Mouse (Mus musculus) lung, postnatal 36 days (tissue): Measurements from ENCODE around the gene Defb26.

Source experiments
- DNase-seq: peaks from one replicate; pipeline ENCODE4 v3.0.0; 2022; ENCODE audit warnings: mixed read lengths

Gene Defb26

DNA sequence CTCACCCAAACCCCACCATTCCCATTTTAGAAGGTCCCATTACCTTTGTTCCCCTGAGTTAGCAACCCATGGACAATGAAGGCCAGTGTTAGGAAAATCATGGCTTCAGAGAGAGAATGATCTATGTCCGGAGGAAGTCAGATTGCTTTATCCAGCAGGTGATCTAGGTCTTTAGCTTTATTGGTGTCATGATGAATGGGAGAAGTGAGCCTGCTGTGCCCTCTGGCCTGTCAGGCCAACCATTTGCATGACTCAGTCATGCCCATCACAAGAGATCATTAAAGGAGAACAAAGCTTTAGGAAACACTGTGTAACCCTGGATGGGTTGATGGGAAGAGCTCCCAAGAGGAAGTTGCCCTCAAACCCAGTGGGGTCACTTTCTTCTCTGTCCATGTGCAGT lies at the start of gene Defb26:
Gene Defb26, minus strand, starts transcription at position 101 of the 400 bp plus-strand sequence.
- no peak for DNase-seq

GRCm38 (mm10) chr2:152556655-152557054 lies 45.2 kb upstream of the Defb26 start:
- DNase-seq: no peak

DNA sequence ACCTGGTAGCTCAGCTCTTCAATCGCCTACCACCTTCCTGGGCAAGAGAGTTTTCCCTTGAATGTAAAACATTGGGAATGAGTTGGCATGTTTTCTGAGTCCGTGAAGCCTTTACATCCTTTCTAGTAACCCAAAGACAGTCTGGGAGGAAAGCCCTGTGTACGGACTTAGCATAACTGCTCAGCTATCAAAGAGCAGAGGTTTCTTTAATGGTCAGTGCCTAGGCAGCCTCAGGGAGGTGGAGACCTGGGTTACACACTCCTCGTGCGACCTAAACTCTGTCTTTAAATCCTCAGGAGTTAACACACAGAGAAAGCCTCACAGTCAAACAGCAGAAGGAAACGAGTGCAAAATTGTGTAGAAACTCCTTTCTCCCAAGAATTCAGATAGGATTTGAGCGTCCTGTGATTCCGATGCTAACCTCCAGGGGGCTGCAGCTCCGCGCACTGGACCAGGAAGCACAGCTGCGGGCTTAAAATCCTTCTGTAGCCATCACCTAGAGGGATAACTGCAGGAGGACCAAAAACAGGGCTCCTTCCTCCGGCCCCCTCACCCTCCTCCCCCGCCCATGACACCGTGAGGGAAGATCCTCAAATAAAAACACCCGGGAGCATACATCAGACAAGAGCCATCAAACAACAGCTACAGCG lies 42.4 kb upstream of the Defb26 start:
- DNase-seq: peak; percentile 50

DNA sequence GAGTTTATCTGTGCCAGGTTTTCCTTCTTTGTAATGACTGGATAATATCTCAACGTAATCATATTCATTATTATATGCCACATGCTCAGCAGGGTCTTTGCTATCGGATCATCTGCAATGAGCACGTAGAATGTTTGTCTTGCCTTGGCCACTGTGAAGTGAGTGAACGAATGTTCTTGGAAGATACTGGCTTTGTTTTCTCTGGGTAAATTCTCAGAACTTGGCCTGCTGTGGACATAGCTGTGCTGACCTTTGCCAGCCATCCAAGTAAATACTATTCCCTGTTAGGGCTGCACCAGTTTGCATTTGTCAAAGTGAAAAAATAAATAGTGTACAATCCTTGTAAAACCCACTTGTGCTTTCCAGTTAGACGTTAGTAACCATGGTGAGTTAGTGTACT lies 36.6 kb upstream of the Defb26 start:
- no peak for DNase-seq

- DNase-seq: peak; percentile 27
Observed at GRCm38 (mm10) chr2:152544691-152545090, 33.2 kb upstream of the Defb26 start.

GRCm38 (mm10) chr2:152543478-152543877 lies 32.0 kb upstream of the Defb26 start:
- DNase-seq: peak; percentile 3

GRCm38 (mm10) chr2:152542897-152543296 lies 31.4 kb upstream of the Defb26 start:
- DNase-seq: no peak

DNA sequence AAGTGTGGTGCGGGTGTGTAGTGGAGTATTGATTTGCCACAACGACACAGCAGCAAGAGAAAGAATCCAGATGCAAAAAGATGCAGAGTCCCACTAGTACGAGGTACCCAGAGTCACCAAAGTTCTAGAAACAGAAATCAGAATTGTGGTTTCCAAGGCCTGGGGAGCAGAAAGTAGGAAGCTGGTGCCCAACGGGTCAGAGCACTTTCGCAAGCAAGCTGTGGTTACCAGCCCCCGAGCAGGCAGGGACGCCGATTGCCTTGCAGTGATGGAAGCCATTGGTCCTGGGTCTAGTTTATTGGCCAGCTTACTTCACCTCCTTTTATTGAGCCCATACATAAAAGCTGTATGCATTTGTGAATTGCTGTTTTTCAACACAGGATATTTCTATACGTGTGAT lies 30.5 kb upstream of the Defb26 start:
- DNase-seq: peak; percentile 4

GRCm38 (mm10) chr2:152539944-152540710 lies 28.6 kb upstream of the Defb26 start, which contains the start of gene Defb29:
Gene Defb29 (minus strand): TSS chr2:152540098.
- DNase-seq: no peak

- no peak for DNase-seq
Observed at GRCm38 (mm10) chr2:152517981-152518380, 6.5 kb upstream of the Defb26 start, which contains the start of gene Defb28. Gene Defb28 (plus strand): TSS chr2:152518255.

- DNase-seq: no peak
Observed at GRCm38 (mm10) chr2:152516084-152516483, 4.6 kb upstream of the Defb26 start.

GRCm38 (mm10) chr2:152503950-152504349 lies 7.5 kb downstream of the Defb26 start:
- no peak for DNase-seq

GRCm38 (mm10) chr2:152500863-152501229 lies 10.6 kb downstream of the Defb26 start:
- no peak for DNase-seq

- DNase-seq: no peak
Observed at GRCm38 (mm10) chr2:152500204-152500862, 11.2 kb downstream of the Defb26 start.

- DNase-seq: no peak
Observed at GRCm38 (mm10) chr2:152498020-152498419, 13.5 kb downstream of the Defb26 start.

- DNase-seq: no peak
Observed at GRCm38 (mm10) chr2:152493151-152493550, 18.3 kb downstream of the Defb26 start.

- DNase-seq: no peak
Observed at GRCm38 (mm10) chr2:152490038-152490437, 21.5 kb downstream of the Defb26 start, which contains the start of gene Defb22. Gene Defb22 (minus strand): TSS chr2:152490138.

DNA sequence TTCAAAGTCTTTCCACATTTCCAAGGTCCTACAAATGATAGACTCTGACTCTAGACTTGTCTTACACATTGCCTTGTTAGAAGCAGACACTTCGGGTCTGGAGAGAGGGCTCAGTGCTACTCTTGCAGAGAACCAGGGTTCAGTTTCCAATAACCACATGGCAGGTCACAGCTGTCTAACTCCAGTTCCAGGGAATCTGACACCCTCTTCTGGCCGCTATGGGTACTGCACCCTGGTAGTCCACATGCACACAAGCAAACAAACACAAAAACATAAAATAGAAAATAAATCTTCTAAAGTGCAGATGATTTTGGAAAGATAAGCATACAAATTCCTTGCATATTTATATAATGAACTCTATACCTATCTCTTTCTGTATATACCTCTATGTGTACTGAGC lies 24.5 kb downstream of the Defb26 start:
- DNase-seq: no peak

DNA sequence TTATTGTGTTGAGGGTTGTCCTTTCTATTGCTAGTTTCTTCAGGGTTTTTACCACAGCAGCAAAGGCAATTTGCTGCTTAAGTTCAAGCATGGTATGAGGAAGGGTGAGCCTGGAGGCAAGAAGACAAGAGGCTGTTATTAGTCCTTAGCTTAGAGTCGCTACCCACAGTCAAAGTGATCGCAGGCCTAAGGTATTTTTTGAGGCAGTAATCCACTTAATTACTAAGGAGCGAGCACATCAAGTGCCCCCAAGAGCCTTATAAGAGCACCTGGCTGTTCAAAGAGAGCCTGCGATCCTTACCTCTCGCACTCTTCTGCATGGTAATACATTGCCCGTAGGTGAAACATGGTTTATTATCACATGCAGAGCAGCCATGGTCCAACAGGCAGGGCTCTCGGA lies 29.8 kb downstream of the Defb26 start:
- peak; percentile 26 for DNase-seq

- DNase-seq: no peak
Observed at GRCm38 (mm10) chr2:152480881-152481280, 30.6 kb downstream of the Defb26 start.

DNA sequence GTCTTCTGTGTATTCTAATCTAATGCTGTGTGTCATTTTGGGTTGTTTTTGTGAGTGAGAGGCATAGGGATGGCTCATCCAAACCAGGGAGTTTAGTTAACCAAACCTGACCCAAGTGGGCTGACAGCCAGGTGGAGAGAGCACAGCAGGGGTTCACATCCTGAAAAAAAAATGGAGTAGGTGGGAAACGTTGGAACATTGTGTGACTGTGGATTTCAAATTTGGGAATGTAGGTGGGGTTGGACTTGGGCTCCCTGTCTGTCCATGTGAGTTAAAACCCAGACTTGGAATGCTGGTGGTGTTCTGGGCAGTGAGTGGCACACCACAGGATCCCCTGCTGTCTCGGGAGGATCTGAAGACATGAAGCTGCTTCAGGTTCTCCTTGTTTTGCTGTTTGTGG lies 34.7 kb downstream of the Defb26 start, which contains the start of gene Defb20:
Gene Defb20, plus strand, starts transcription at position 301 of the 400 bp plus-strand sequence.
- no peak for DNase-seq

GRCm38 (mm10) chr2:152472434-152472833 lies 39.1 kb downstream of the Defb26 start:
- DNase-seq: no peak

DNA sequence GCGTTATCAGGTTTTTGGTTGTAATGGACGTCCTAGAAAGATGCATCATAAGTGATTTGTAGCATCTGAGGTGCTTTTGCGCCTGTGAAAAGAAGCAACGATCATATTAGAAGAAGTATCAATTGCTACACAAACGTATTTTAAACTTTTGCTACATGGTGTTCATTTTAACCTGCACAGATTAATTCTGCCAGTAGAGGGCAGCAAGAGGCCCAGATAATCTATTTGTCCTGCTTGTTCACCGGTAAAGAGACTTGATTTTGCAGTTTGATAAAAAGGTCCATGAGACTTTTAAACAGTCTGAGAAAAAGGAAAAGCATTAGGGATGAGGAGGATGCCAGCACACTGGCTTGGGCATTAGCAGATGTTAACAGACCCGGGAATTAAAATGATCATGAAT lies 40.5 kb downstream of the Defb26 start:
- DNase-seq: peak; percentile 74
